Mouse (Mus musculus) brain, adult 2 months (tissue): ENCODE results near the gene Nt5c.
"Not testable (repeated sequence)": the region's sequence is repeated elsewhere in the genome, so short reads cannot be mapped to it uniquely, and the experiment has no call there.

Experiments used
- DNase-seq: peaks from one replicate; pipeline ENCODE4 v3.0.0; 2011; ENCODE audit warnings: low read depth, low spot score

Nt5c gene

DNA sequence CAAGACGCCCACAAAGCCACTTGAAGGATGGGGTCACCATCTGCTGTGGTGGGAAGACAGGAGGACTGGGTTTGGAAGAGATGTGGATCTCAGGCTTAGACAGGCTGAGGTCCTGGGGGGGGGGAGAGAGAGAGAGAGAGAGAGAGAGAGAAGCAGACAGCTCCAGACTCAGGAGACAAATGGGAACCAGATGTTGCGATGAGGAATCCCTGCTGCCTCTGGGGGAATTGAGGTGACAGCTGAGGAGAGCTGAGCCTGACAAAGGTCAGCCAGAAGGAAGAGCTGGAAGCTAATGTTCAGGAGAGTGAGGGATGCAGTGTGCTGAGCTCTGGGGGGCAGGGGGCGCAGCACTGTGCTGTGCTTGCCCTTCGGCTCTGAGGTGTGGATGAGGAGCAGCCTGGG, 24.4 kb downstream of the Nt5c start:
- no peak for DNase-seq

- no peak for DNase-seq
These were observed 26.8 kb downstream of the Nt5c start for GRCm38 (mm10) chr11:115464851-115465250.

GRCm38 (mm10) chr11:115463397-115463796, 28.3 kb downstream of the Nt5c start:
- DNase-seq: no peak

- no peak for DNase-seq
These were observed 29.3 kb downstream of the Nt5c start, which contains the start of gene Slc16a5 for GRCm38 (mm10) chr11:115462243-115462891. Gene Slc16a5, plus strand, starts transcription at chr11:115462474.

DNA sequence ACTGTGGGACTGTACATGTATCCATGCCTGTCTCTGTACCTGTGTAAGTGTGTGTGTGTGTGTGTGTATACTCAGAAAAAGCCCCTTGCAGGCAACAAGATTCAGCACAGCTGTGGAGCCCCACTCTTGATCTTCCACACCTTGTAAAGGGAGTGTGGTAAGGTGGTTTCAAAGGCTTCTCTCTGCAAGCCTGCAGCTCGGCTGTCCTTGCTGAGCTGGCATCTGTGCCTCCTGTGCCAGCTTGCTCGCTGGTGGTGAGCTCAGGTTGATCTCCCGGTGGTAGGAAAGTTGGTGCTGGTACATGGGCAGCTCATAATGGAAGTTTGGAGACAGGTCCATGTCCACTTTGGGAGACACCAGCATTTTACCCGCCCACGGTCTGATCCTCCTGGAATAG, 29.8 kb downstream of the Nt5c start:
- DNase-seq: no peak

- DNase-seq: no peak
These were observed 30.7 kb downstream of the Nt5c start for GRCm38 (mm10) chr11:115460976-115461375.

DNA sequence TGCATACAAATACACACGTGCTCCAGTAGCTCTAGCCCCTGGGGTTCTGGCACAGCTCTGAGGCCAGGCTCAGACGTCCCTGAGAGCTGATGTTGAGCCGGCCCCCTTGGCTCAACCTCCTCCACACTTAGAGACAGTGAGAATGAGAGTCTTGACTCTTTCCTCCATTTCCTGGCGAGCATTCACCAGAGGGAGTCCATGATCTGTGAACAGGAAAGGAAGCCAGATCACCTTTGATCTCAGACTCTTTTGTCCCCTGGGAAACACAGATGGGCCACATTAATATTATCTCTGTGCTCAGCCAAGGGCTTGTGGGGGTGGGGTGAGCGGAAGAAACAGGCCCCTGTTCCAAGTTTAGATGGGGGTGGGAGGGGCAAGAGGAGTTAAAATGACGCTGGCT, 34.3 kb downstream of the Nt5c start:
- no peak for DNase-seq

- no peak for DNase-seq
These were observed 35.5 kb downstream of the Nt5c start for GRCm38 (mm10) chr11:115456182-115456581.

GRCm38 (mm10) chr11:115455619-115456018, 36.0 kb downstream of the Nt5c start:
- DNase-seq: no peak

DNA sequence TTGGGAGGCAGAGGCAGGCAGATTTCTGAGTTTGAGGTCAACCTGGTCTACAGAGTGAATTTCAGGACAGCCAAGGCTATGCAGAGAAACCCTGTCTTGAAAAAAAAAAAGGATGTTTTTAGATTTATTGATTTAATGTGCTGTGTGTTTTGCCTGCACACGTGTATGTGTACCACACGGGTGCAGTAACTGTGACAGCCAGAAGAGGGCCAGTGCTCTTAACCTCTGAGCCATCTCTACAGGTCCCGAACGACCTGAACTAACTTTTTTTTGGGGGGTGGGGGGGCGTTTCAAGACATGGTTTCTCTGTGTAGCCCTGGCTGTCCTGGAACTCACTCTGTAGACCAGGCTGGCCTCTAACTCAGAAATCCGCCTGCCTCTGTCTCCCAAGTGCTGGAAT, 36.8 kb downstream of the Nt5c start:
- DNase-seq: not testable (repeated sequence)

GRCm38 (mm10) chr11:115453306-115453705, 38.4 kb downstream of the Nt5c start:
- no peak for DNase-seq

- no peak for DNase-seq
These were observed 39.3 kb downstream of the Nt5c start for GRCm38 (mm10) chr11:115452281-115452860.

DNA sequence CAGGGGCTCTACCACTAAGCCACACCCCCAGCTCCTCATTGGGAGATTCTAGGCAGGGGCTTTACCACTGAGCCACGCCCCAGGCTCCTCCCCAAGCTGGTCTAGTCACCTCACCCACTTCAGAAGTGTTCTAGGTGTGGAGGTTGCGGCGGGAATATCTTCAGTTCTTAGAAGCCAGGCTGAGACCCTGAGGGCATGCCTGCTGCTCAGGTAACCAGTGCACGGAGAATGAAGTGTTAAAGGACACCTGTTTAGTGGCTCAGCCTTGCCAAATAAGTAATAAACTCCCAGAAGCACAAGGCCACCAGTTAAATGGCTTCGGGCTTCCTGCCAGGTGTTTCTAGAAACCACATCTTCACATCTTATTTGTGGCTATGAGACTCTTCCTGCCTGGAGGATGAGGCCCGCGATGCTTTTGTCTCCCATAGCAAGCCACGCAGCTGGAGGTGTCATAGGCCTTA, 39.9 kb downstream of the Nt5c start:
- no peak for DNase-seq

DNA sequence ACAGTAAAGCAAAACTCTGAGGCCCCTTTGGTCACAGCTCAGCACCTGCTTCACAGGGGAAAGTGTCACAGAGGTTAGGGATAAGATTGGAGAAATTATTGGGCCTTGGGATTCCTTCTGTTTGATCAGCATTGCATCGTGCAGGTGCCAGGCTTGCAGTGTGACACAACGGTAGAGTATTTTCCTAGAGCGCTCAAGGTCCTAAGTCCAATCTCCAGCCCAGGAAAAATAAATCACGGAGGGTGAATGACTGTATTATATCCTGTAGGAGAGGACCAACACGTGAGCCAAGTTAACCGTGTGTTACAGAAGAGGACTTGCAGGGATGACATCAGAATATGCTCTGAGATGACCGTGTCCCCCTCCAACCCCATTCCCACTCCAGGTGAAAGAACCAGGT, 41.5 kb downstream of the Nt5c start:
- no peak for DNase-seq

GRCm38 (mm10) chr11:115448998-115449397, 42.7 kb downstream of the Nt5c start:
- no peak for DNase-seq

GRCm38 (mm10) chr11:115448075-115448474, 43.6 kb downstream of the Nt5c start:
- DNase-seq: no peak

DNA sequence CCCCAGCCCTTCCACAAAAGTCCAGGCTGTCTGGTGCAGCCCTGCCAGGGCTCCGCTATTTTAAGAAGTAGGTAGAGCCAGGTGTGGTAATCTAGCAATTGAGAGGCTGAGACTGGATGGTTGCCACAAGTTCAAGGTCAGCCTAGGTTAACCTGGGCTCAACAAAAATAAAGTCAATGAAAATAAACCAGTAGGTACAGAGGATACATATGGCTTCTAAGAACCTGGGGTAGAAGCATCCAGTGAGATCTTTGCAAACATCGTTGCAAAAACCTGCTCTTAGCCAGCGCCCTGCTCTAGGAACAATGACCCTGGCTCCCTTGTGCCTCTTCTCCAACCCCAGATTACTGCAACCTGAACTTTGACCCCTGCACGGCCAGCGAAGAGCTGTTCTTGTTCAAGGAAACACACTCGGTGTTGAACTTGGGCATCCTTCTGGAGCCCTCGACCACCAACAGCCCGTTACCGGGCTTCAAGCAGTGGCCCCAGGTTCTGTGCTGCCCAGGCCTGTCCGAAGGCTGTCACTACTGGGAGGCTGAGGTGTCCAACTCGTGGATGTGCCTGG, 44.3 kb downstream of the Nt5c start:
- no peak for DNase-seq

- DNase-seq: no peak
These were observed 44.8 kb downstream of the Nt5c start for GRCm38 (mm10) chr11:115446906-115447305.

- DNase-seq: no peak
These were observed 50.2 kb downstream of the Nt5c start for GRCm38 (mm10) chr11:115441417-115441816.
